Mouse (Mus musculus): ENCODE data around the gene Wdr63. TPM values are rescaled to one million over a fixed set of nuclear protein-coding genes. Genes with fewer than 3 reads are reported as not detected.
"Not testable (repeated sequence)": the region's sequence is repeated elsewhere in the genome, so short reads cannot be mapped to it uniquely, and the experiment has no call there.

Wdr63 gene
- total RNA-seq, 2 experiments from 2014 or later = 0.14 to 0.36 TPM

- DNase-seq = no peak
Measured at GRCm38 (mm10) chr3:146010751-146011150, 97.2 kb downstream of the Wdr63 start.

GRCm38 (mm10) chr3:146009859-146010645, 97.9 kb downstream of the Wdr63 start:
- DNase-seq = peak; percentile 32

- DNase-seq = no peak
Measured at GRCm38 (mm10) chr3:146007872-146008271, 100.1 kb downstream of the Wdr63 start.

DNA sequence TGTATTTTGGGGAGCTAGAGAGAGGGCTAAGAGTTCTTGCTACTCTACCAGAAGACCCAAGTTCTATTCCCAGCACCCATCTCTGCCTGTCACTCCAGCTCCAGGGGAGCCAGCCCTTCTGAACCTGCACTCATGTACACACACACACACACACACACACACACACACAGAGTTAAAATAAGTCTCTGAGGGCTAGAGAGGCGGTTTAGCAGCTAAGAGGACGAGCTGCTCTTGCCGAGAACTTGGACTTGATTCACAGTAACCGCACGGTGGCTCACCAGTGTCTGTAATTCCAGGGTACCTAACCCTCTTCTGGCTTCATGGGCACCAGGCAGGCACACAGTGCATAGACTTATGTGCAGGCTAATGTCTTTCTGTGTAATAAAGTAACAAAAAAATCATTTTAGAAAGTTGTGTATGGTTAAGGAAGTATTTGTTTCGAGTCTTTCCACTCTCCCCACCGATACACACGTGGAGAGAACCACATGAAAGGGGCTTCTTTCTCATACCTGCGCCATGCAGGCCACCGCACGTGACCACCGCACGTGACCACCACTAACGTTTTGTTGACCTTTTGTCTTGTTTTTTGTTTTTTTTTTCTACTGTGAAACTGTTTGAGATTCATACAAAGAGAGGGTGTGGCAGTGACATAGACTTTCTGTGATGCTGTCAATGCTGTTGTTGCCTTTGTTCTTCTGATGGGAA, 103.4 kb downstream of the Wdr63 start:
- no peak for DNase-seq

DNA sequence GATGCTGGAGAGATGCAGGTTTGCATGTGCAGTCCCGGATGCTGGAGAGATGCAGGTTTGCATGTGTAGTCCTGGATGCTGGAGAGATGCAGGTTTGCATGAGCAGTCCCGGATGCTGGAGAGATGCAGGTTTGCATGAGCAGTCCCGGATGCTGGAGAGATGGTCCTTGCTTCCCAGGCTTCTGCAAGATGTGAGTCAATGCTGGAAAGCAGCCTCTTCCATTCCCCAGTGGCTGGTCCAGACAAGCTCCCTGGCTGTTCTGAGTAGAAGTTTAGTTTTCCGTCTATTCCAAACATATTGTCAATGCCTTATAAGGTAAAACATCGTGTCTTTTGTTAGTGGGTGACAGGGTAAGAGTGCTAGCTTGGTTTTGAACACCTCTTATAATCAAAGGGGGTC, 111.4 kb downstream of the Wdr63 start:
- not testable (repeated sequence) for DNase-seq

- DNase-seq = no peak
Measured at GRCm38 (mm10) chr3:145995489-145995888, 112.4 kb downstream of the Wdr63 start.

DNA sequence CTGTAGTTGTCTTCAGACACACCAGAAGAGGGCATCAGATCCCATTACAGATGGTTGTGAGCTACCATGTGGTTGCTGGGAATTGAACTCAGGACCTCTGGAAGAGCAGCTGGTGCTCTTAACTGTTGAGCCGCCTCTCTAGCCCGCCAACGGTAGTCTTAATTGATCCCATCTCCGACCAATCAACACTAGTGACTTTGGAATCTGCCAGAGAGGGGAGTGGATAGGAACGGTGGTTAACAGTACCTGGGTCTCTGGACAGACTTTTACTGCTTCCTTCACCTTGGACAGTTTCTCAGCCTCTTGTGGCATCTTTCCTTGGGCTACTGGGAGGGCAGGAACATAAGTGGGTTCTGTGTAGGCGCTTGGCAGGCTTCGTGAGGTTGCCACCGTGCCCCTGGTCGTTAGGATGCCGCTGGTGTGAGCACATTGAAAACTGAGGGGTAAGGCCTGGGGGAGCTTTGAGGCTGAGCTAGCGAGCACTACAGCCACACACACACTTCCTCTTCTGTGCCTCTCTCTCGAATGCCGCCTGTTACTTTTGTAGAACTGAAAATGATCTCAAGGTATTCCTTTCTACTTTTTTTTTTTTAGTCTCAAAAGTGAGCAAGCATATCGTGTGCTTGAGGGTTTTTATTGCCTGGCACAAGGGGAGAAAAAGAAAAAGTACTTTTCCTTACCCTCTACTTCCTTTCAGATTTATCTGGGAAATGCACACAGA, 114.3 kb downstream of the Wdr63 start:
- DNase-seq = no peak

DNA sequence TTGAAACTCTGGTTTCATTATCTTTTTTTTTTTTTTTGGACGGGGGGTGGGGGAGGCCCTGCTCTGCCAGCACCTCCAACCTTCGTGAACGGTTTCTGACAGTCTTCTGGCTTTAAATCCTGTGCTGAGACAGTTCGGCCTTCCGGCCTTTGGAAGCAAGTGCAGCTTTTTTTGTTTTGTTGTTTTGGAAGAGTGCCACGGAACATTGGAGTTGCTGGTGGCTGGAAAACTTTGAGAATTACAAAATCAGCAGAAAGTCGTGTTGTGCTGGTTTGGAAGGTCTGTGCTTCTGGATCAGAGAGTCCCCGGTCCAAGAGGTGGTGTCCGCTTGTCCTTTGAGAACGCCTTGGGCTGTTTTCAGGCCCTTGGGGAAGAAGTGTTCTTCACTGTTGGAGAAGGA, 115.1 kb downstream of the Wdr63 start:
- peak; percentile 38 for DNase-seq

DNA sequence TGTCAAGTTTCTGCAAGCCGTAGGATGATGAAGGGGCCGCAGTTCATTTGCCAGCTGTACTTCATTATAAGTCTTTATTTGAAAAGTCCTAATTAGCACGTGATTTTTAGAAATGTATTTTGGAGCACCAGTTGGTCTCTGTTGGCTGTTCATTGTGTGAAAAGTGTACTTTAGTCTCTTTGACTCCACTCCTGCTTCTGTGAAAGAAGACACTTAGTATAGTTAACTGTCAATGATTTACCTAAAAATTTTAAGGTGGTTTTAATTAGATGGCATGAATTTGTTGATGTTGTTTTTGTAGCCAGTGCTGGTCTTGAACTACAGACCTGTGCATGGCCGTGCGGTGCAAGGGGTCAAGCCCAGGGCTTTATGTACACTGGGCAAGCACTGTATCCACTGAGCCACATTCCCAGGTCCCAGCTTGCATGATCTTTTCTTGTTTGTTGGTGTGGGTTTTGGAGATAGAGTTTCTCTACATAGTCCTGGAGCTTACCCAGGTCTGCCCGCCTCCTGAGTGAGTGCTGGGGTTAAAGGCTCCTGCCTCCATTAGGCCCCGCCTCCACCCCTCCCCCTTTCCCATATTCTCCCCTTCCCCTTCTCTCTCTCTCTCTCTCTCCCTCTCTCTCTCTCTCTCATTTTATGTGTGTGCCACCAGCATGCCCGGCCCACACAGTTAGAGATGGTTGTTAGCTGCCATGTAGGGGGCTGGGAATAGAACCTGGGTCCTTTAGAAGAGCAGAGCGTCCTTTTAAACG, 115.8 kb downstream of the Wdr63 start:
- no peak for DNase-seq

GRCm38 (mm10) chr3:145991130-145991529, 116.8 kb downstream of the Wdr63 start:
- no peak for DNase-seq

Other genes starting within 250 kb of the Wdr63 start
- gene Bcl10, start 185.3 kb downstream of the Wdr63 start, total RNA-seq (2021) = 10 to 100 TPM; 25.5 to 27.4 TPM
- gene 2410004B18Rik, start 170.1 kb downstream of the Wdr63 start, total RNA-seq (2021) = 10 to 100 TPM; 24.8 to 25.5 TPM
- gene Syde2, start 120.3 kb downstream of the Wdr63 start, total RNA-seq (2021) = 10 to 100 TPM; 33.2 to 35.2 TPM
- under 1 TPM; 0.09 to 0.10 TPM for gene Mcoln3, start 9.3 kb upstream of the Wdr63 start, total RNA-seq (2021)
- under 1 TPM; 0.36 to 0.74 TPM for gene Mcoln2, start 41.7 kb upstream of the Wdr63 start, total RNA-seq (2021)
- 10 to 100 TPM; 10.0 to 12.0 TPM for gene Lpar3, start 112.8 kb upstream of the Wdr63 start, total RNA-seq (2021)